Mouse (Mus musculus) gastrocnemius, adult 2 months (tissue): ENCODE measurements around the gene As3mt. TPM values are rescaled to one million over a fixed set of nuclear protein-coding genes. Genes with fewer than 3 reads are reported as not detected.

ENCODE experiments used
- DNase-seq: peaks from one replicate; pipeline ENCODE4 v3.0.0; 2022
- H3K27ac ChIP-seq: fragments of 200-600 bp; 2 replicates; pipeline ENCODE4 v1.8.1; 2022; ENCODE audit warnings: mild to moderate bottlenecking
- H3K4me3 ChIP-seq: fragments of 200-600 bp; 2 replicates; pipeline ENCODE4 v1.8.1; 2022; ENCODE audit warnings: mild to moderate bottlenecking, moderate library complexity
- CTCF ChIP-seq: fragments of 200-600 bp; IDR thresholded peaks from 2 replicates; pipeline ENCODE4 v1.8.1; 2022; ENCODE audit warnings: antibody characterized with exemption, mild to moderate bottlenecking, moderate library complexity
- intact Hi-C: fragments of 180-260 bp; cut with DNase I; formaldehyde crosslinking; loops from one replicate; pipeline ENCODE4 v1.15.1; 2025
- total RNA-seq, 2 experiments: library from RNA; stranded (reverse); gene quantifications; 2 replicates each; pipeline ENCODE4 v1.2.3; 2021

As3mt gene
- total RNA-seq, 2 experiments from 2014 or later = 76.3 to 106 TPM

DNA sequence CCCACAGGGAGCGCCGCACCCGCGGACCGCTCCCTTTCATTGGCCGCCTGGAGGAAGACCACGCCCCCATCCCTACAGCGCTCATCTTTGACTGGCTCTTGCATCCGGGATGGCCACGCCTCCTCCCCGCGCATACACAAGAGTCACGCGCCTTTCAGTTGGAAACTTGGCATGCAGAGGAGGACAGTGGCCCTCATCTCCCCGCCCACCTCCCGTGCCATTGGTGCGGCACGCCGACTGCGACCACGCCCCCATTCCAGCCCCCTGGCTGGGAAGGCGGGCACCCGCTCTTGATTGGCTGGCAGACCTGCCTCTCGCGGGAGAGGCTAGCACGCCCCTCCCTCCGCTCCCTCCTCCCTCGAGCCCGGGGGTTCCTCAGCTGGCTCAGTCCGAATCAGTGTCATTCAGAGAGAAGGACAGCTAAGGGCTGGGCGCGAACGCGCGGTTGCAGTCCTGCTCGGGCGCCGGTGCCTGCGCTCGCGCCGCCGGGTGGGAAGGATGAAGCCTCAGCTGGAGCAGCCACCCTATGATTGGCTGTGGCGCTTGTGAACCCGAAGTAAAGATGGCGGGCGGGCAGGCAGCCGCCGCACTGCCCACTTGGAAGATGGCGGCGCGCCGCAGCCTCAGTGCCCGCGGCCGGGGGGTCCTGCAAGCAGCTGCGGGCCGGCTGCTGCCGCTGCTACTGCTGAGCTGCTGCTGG is 54.1 kb downstream of the As3mt start, which contains the start of gene Cnnm2:
Gene Cnnm2 (plus strand): TSS at position 350 of the 700 bp plus-strand sequence.
- intact Hi-C loops = no loop called here
- peak within 1 kb of the TSS; percentile 93 for H3K4me3 ChIP-seq
- TF ChIP-seq CTCF = no peak
- H3K27ac ChIP-seq = peak within 1 kb of the TSS; percentile 94
- peak; percentile 100 for DNase-seq

DNA sequence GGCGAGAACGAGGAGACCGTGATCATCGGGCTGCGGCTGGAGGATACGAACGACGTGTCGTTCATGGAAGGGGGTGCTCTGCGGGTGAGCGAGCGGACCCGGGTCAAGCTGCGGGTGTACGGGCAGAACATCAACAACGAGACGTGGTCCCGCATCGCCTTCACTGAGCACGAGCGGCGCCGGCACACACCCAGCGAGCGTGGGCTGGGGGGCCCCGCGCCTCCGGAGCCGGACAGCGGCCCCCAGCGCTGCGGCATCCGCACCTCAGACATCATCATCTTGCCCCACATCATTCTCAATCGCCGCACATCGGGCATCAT is 54.7 kb downstream of the As3mt start:
- TF ChIP-seq CTCF = no peak
- peak overlapping the region; percentile 93 for H3K4me3 ChIP-seq
- no peak for DNase-seq
- peak overlapping the region; percentile 91 for H3K27ac ChIP-seq
- intact Hi-C loops = no loop called here

DNA sequence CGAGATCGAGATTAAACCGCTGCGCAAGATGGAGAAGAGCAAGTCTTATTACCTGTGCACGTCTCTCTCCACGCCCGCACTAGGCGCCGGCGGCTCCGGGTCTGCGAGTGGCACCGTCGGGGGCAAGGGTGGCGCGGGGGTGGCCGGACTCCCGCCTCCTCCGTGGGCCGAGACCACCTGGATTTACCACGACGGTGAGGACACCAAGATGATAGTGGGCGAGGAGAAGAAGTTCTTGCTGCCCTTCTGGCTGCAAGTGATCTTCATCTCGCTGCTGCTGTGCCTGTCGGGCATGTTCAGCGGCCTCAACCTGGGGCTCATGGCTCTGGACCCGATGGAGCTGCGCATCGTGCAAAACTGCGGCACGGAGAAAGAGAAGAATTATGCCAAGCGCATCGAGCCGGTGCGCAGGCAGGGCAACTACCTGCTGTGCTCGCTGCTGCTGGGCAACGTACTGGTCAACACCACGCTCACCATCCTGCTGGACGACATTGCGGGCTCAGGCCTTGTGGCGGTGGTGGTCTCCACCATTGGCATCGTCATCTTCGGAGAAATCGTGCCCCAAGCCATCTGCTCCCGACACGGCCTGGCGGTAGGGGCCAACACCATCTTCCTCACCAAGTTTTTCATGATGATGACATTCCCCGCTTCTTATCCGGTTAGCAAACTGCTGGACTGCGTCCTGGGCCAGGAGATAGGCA is 55.2 kb downstream of the As3mt start:
- TF ChIP-seq CTCF = no peak
- Histone ChIP-seq H3K27ac (peak overlapping the region; percentile 91), H3K4me3 (peak overlapping the region; percentile 93)
- DNase-seq = peak; percentile 38
- intact Hi-C loops = no loop called here

DNA sequence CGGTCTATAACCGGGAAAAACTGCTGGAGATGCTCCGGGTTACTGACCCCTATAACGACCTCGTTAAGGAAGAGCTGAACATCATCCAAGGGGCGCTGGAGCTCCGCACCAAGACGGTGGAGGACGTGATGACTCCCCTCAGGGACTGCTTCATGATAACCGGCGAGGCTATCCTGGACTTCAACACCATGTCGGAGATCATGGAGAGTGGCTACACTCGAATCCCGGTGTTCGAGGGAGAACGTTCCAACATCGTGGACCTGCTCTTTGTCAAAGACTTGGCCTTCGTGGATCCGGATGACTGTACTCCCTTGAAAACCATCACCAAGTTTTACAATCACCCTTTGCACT is 55.7 kb downstream of the As3mt start:
- H3K4me3 ChIP-seq = peak overlapping the region; percentile 93
- DNase-seq = no peak
- no peak for TF ChIP-seq CTCF
- H3K27ac ChIP-seq = peak overlapping the region; percentile 91; the same call in 1 of the 2 replicates
- intact Hi-C loops = no loop called here

DNA sequence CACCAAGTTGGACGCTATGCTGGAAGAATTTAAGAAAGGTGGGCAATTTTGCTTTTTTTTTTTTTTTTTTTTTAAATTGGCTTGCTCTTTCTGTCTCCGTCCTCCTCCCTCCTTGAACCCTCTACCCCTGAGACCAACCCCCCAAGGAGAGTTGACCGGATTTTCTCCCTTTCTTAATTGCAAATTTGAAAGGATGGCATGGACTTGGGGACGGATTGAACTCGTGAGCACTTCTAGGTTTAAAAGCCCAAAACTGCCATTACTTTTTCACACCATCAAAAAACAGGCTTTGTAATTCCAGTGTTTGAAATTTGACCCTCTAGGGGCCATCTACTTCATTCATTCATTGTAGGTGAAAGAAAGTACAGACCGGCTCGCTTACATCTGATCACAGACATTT is 56.1 kb downstream of the As3mt start:
- intact Hi-C loops = no loop called here
- no peak overlapping the region for H3K27ac ChIP-seq
- no peak for DNase-seq
- no peak for TF ChIP-seq CTCF
- H3K4me3 ChIP-seq = peak overlapping the region; percentile 93

DNA sequence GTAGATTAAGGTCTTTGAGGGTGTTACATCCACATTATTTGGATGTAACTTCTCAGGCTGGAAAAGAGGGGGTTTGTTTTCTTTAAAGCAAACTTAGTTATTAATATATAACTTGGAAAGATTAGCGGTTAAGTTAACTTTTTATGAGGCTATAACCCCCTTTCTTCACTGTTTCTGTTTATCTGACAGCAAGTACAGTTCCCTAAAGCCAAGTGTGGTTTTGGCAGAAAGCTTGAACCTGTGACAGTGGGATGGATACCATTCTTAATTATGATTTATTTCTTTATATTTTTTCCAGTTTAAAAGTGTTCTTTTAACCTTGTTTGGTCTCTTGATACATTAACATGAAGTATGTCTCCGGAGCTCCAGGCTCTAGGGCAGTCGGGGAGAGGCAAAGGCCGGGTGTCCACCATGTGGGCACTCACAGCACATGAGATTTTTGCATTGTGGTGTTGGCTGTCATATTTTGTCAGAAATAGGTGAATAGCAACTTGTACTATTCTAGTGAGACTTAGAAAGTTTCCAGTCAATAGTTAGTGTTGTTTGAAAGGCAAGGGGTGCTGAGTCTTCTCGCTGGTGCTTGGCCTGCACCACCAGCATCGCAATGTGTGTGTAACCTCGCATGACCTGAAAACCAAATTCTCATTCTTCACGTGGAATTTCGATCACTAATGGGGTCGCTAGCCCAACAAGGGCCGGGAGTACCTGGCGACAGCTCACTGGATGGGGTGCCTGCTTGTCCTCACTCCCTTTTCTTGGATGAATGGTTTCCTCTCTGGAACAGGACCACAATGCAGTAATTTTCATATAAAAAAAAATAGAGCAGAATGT is 56.9 kb downstream of the As3mt start:
- TF ChIP-seq CTCF = no peak
- intact Hi-C loops = no loop called here
- Histone ChIP-seq H3K4me3 (peak overlapping the region; percentile 93), H3K27ac (no peak overlapping the region)
- DNase-seq = no peak

DNA sequence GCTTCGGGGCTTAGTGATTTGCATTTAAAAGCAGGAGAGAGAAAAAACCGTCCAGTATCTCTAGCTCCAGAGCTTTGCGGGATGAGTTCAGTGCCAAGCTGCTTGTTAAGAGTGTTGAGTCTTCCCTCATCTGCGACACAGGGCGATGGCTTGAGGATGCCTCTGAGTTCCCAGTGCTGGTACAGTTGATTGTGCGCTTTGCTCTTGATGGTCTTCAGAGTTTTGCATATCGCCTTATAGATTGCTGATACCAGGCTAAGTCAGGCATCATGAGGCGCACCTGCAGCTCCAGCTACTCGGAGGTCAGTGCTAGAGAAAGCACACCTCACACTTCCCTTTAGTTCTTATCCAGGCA is 57.5 kb downstream of the As3mt start:
- Histone ChIP-seq H3K4me3 (peak overlapping the region; percentile 93), H3K27ac (no peak overlapping the region)
- intact Hi-C loops = no loop called here
- no peak for TF ChIP-seq CTCF
- DNase-seq = no peak

DNA sequence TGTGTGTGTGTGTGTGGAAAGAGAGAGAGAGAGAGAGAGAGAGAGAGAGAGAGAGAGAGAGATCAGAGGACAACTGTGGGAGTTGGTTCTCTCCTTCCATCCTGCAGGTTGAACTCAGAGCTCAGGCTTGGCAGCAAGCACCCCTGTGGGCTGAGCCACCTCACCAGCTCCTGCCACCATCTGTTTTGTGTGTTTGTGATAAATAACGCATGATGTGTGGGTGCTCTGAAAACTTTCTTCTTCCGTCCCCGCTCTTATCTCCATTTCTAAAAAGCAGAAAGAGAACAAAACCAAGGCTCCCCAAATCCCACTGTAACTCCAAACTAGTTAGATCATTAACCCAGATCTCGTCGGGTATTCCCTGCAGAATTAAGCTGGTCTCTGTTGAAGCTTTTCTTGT is 58.9 kb downstream of the As3mt start:
- Histone ChIP-seq H3K4me3 (no peak overlapping the region), H3K27ac (no peak overlapping the region)
- no peak for DNase-seq
- no peak for TF ChIP-seq CTCF
- intact Hi-C loops = no loop called here

DNA sequence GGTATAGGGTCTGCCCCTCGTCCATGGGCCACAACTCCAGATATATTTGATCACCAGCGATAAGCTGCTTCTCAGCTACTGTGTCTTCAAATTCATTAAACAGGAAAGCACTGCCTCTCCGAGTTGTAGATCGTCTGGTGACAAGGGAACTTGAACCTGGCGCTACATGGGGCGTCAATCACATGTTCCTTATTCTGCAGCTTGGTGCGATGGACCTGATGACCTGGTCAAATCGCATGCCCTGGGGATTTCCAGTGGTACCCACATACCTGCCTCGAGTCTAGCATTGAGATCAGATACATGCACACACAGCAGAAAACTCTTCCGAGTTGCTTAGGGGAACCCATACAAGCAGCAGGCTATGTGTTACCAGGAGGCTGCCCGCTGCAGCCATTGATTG is 62.5 kb downstream of the As3mt start:
- no peak for TF ChIP-seq CTCF
- intact Hi-C loops = no loop called here
- H3K27ac ChIP-seq = no peak overlapping the region
- DNase-seq = no peak
- H3K4me3 ChIP-seq = no peak overlapping the region

DNA sequence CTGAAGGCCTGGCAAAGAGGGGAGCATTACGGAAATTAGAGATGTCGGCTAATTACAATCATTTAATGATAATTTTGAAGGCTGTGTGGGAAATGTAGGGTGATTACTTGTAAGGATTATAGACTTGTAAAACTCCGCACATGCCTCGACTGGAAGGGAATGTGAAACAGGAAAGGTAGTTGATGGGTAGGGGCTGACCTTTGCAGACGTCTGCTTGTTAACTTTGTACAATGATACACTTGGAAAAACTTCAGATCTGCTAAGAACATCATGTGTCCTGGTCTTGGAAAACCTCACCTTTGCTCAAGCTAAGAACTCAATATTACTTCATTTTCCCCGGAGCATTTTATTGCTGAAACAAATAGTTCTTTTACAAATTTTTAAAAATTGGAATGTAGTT is 64.5 kb downstream of the As3mt start:
- no peak for TF ChIP-seq CTCF
- Histone ChIP-seq H3K27ac (no peak overlapping the region), H3K4me3 (no peak overlapping the region)
- no peak for DNase-seq
- intact Hi-C loops = no loop called here

DNA sequence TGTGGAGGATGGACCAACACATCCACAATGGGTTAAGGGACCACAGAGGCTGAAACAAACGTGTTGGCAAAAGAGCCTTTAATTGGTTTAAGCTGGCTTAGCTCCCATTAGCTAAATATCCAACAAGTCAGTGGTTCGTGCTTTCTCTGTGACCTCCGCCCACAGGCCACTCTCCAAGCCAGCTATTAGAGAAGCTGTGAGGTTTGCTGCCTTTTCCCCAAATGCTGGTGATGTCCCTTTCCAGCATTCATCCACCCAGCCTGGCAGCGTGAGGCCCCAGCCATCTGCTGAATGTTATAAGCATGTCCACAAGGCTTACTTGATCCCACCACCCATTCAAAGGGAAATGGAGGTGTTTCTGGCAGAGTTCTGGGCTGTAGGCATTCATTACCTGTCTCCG is 69.1 kb downstream of the As3mt start:
- no peak for DNase-seq

DNA sequence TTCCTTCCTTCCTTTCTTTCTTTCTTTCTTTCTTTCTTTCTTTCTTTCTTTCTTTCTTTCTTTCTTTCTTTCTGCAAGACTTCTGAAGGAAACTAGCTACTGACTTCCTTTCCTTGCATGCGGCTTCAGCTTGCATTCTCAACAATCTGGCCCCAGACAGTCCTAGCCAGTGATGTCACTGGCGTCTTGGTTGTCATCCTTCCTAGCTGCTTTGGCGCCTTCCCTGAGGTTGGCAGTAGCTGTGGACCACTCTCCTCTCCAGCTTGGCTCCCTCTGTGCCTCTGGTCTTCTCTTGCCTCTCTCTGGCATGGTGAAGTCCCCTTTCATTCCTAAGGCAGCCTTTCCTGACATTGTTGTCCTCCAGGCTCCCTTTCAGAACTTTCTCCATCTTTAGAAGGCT is 69.6 kb downstream of the As3mt start:
- TF ChIP-seq CTCF = no peak
- intact Hi-C loops = no loop called here
- H3K27ac ChIP-seq = no peak overlapping the region
- no peak for DNase-seq
- no peak overlapping the region for H3K4me3 ChIP-seq

More for the DNA sequence above, 69.1 kb downstream of the As3mt start:
- Histone ChIP-seq H3K27ac (no peak overlapping the region), H3K4me3 (no peak overlapping the region)
- no peak for TF ChIP-seq CTCF
- intact Hi-C loops = no loop called here
